Mouse (Mus musculus) brain, embryonic 18.5 days (tissue): ENCODE measurements around the gene Gm5148.

Experiments used
- DNase-seq: peaks from one replicate; pipeline ENCODE4 v3.0.0-alpha.2; 2012; ENCODE audit warnings: low read depth, low spot score

Gene Gm5148

GRCm38 (mm10) chr3:37738171-37738950 is 14.1 kb upstream of the Gm5148 start:
- DNase-seq = no peak

GRCm38 (mm10) chr3:37737407-37737806 is 13.1 kb upstream of the Gm5148 start:
- DNase-seq = no peak

- DNase-seq = no peak
Measured at GRCm38 (mm10) chr3:37735166-37735565, 10.9 kb upstream of the Gm5148 start.

- no peak for DNase-seq
Measured at GRCm38 (mm10) chr3:37729142-37729541, 4.9 kb upstream of the Gm5148 start.

- no peak for DNase-seq
Measured at GRCm38 (mm10) chr3:37728112-37729100, 4.1 kb upstream of the Gm5148 start.

GRCm38 (mm10) chr3:37727392-37727791 is 3.1 kb upstream of the Gm5148 start:
- no peak for DNase-seq

GRCm38 (mm10) chr3:37726501-37727140 is 2.3 kb upstream of the Gm5148 start:
- no peak for DNase-seq

- DNase-seq = no peak
Measured at GRCm38 (mm10) chr3:37724946-37725735, 851 bp upstream of the Gm5148 start.

- no peak for DNase-seq
Measured at GRCm38 (mm10) chr3:37723662-37724170, 574 bp downstream of the Gm5148 start.

GRCm38 (mm10) chr3:37723061-37723521 is 1.2 kb downstream of the Gm5148 start:
- no peak for DNase-seq

- no peak for DNase-seq
Measured at GRCm38 (mm10) chr3:37722487-37723060, 1.7 kb downstream of the Gm5148 start.

- no peak for DNase-seq
Measured at GRCm38 (mm10) chr3:37716992-37717391, 7.3 kb downstream of the Gm5148 start.

GRCm38 (mm10) chr3:37715734-37716133 is 8.6 kb downstream of the Gm5148 start:
- no peak for DNase-seq

- no peak for DNase-seq
Measured at GRCm38 (mm10) chr3:37712501-37712900, 11.8 kb downstream of the Gm5148 start.

- no peak for DNase-seq
Measured at GRCm38 (mm10) chr3:37711639-37712038, 12.7 kb downstream of the Gm5148 start.

GRCm38 (mm10) chr3:37707801-37708200 is 16.5 kb downstream of the Gm5148 start:
- no peak for DNase-seq

- DNase-seq = no peak
Measured at GRCm38 (mm10) chr3:37706439-37706838, 17.9 kb downstream of the Gm5148 start.

GRCm38 (mm10) chr3:37705436-37705835 is 18.9 kb downstream of the Gm5148 start:
- no peak for DNase-seq

- DNase-seq = no peak
Measured at GRCm38 (mm10) chr3:37704701-37705279, 19.5 kb downstream of the Gm5148 start.

- DNase-seq = no peak
Measured at GRCm38 (mm10) chr3:37703066-37703465, 21.2 kb downstream of the Gm5148 start.
